Mouse (Mus musculus): Measurements from ENCODE around the gene Celf3. TPM values are rescaled to one million over a fixed set of nuclear protein-coding genes. Genes with fewer than 3 reads are reported as not detected.

The Celf3 gene
- polyA plus RNA-seq, 1 experiment from 2014 or later: 0.39 TPM

DNA sequence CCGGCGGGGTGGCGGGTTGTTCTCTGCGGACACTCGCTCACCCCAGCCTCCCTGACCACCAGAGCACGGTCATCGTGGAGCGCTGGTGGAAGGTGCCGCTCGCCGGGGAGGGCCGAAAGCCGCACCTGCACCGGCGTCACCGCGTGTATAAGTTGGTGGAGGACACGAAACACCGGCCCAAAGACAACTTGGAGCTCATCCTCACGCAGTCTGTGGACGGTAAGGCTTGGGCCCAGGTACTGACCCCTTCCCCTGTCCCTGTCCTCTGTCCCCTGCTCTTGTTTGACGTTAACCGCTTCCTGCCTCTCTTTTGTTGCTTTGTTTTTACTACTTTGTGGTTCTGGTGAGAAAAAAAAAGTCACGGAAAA lies 34.5 kb upstream of the Celf3 start, which contains the start of gene Oaz3:
Gene Oaz3, minus strand, starts transcription at position 319 of the 368 bp plus-strand sequence.
- H3K36me3 ChIP-seq (ENCODE audit: insufficient read depth, low read length): peaks cover 24% of the 10 kb centered on the region

DNA sequence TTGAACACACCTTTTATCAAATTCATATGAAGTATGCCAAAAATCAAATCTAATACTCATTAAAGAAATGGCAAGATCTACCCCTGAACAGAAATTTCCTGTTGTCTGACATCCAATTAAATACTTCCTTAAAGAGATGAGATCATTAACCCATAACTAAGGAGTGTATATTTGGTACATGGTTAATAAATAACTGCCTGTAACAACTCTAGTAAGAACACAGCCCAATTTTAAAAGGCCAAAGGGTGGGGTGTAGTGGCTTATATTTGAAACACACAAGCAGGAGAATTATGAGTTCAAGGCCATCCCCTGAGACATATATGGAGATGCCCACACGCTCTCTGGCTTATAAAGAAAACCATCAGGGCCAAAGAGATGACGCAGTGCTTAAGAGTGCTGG lies 28.7 kb upstream of the Celf3 start:
- WGBS: 89% methylated on average over 2 of the region's 2 CpGs
- H3K27ac ChIP-seq: no peak overlapping the region
- H3K4me1 ChIP-seq (replicated peaks; ENCODE audit: insufficient read depth, low read length): no peaks in the 10 kb centered on the region
- no peak overlapping the region for H3K4me3 ChIP-seq (replicated peaks; ENCODE audit: low read depth, low read length)
- H3K4me2 ChIP-seq (ENCODE audit: low read length): no peak overlapping the region
- no peaks in the 10 kb centered on the region for H3K27me3 ChIP-seq (ENCODE audit: insufficient read depth, low read length)
- no peak overlapping the region for H3K9ac ChIP-seq (ENCODE audit: low read depth, low read length)
- H3K36me3 ChIP-seq (ENCODE audit: insufficient read depth, low read length): peaks cover 27% of the 10 kb centered on the region
- no peak for TF ChIP-seq CTCF (IDR thresholded peaks at IDR 0.05; ENCODE audit: low read depth)
- DNase-seq (ENCODE audit: low spot score) (no peak), ATAC-seq (replicated peaks; ENCODE audit: low FRiP score, low read depth) (no peak)
- no peaks in the 10 kb centered on the region for H3K9me3 ChIP-seq (replicated peaks; ENCODE audit: low read length)

More for the DNA sequence above, 34.5 kb upstream of the Celf3 start, which contains the start of gene Oaz3:
- no peaks in the 10 kb centered on the region for H3K9me3 ChIP-seq (replicated peaks; ENCODE audit: low read length)
- no peaks in the 10 kb centered on the region for H3K27me3 ChIP-seq (ENCODE audit: insufficient read depth, low read length)
- H3K4me2 ChIP-seq (ENCODE audit: low read length): peak within 1 kb of the TSS; percentile 87
- no peak for ATAC-seq (replicated peaks; ENCODE audit: low FRiP score, low read depth)
- H3K4me3 ChIP-seq (replicated peaks; ENCODE audit: low read depth, low read length): peak within 1 kb of the TSS; percentile 63
- 0% methylated on average over 24 of the region's 24 CpGs for WGBS
- H3K27ac ChIP-seq: peak within 1 kb of the TSS; percentile 52; the same call in 1 of the 2 replicates
- no peak for TF ChIP-seq CTCF (IDR thresholded peaks at IDR 0.05; ENCODE audit: low read depth)
- H3K4me1 ChIP-seq (replicated peaks; ENCODE audit: insufficient read depth, low read length): 0 out of 2 replicates have a peak, but pooled peaks cover 4% of the 10 kb centered on the region
- no peak for DNase-seq (ENCODE audit: low spot score)
- H3K9ac ChIP-seq (ENCODE audit: low read depth, low read length): peak within 1 kb of the TSS; percentile 77

DNA sequence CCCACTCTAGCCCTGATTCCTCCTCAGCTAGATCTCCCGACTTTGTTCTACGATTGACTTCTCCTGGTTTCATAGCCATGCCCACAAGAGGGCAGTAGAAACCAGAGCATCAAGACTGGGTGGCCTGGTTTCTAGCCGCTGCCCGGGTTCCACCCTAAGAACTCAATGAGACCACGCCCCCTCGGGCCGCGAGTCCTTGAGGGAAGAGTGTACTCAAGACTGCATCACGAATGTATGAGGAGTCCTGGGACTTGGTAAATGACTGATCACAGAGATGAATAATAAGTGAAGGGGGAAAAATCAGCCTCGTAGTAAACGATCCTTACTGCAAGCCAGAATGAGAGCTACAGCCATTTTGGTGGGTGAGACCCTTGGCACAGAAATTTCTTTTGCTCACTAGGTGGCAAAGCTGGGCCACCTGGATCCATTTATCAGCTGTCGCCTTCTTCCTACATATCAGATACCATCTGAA lies 21.5 kb upstream of the Celf3 start:
- Histone ChIP-seq H3K4me3 (replicated peaks; ENCODE audit: low read depth, low read length) (peak overlapping the region; percentile 19), H3K9me3 (replicated peaks; ENCODE audit: low read length) (no peaks in the 10 kb centered on the region), H3K4me1 (replicated peaks; ENCODE audit: insufficient read depth, low read length) (no peaks in the 10 kb centered on the region), H3K36me3 (ENCODE audit: insufficient read depth, low read length) (no peaks in the 10 kb centered on the region), H3K27ac (no peak overlapping the region), H3K9ac (ENCODE audit: low read depth, low read length) (no peak overlapping the region), H3K27me3 (ENCODE audit: insufficient read depth, low read length) (no peaks in the 10 kb centered on the region), H3K4me2 (ENCODE audit: low read length) (peak overlapping the region; percentile 40)
- TF ChIP-seq CTCF (IDR thresholded peaks at IDR 0.05; ENCODE audit: low read depth): peak; percentile 89
- ATAC-seq (replicated peaks; ENCODE audit: low FRiP score, low read depth) (peak; percentile 75), DNase-seq (ENCODE audit: low spot score) (peak; percentile 96)
- 0% methylated on average over 12 of the region's 12 CpGs for WGBS

DNA sequence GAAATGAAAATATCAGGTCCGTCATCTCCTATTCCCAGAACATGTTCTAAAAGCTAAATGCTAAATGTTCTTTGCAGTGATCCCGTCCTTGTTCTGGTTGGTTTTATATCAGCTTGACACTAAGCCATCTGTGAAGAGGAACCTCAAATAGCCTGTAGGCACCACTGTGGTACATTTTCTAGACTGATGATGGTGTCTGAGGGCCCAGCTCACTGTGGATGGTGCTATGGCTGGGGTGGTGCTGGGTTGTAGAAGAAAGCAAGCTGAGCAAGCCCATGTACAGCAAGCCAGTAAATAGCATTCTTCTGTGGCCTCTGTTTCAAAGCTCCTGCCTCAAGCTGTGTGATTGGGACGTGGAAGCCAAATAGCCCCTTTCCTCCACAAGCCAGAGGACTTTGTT lies 21.0 kb upstream of the Celf3 start:
- 66% methylated on average over 3 of the region's 3 CpGs for WGBS

DNA sequence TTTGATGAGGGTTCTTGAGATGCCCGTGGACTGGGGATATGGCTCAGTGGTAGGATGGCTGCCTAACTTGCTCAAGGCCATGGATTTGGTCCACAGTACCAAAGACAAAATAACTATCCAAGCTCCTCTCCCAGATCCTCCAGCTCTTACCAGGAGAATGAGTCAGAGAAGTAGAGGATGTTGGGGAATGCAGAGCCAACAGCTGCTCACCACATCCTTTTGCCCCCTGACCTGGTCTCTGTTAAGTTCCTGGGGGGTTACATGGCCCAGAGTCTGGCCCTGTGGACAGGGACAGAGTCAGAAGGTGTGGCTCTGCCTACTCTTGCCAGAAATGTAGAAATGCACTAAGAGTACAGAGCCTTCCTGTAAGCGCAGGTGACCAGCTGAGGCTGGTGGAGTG lies 18.3 kb upstream of the Celf3 start:
- DNase-seq (ENCODE audit: low spot score) (no peak), ATAC-seq (replicated peaks; ENCODE audit: low FRiP score, low read depth) (no peak)
- Histone ChIP-seq H3K4me1 (replicated peaks; ENCODE audit: insufficient read depth, low read length) (no peaks in the 10 kb centered on the region), H3K4me3 (replicated peaks; ENCODE audit: low read depth, low read length) (no peak overlapping the region), H3K36me3 (ENCODE audit: insufficient read depth, low read length) (no peaks in the 10 kb centered on the region), H3K4me2 (ENCODE audit: low read length) (no peak overlapping the region), H3K9ac (ENCODE audit: low read depth, low read length) (no peak overlapping the region), H3K27me3 (ENCODE audit: insufficient read depth, low read length) (no peaks in the 10 kb centered on the region), H3K27ac (no peak overlapping the region), H3K9me3 (replicated peaks; ENCODE audit: low read length) (no peaks in the 10 kb centered on the region)
- WGBS: 88% methylated on average over 2 of the region's 2 CpGs
- TF ChIP-seq CTCF (IDR thresholded peaks at IDR 0.05; ENCODE audit: low read depth): no peak

More for the DNA sequence above, 21.0 kb upstream of the Celf3 start:
- no peak overlapping the region for H3K9ac ChIP-seq (ENCODE audit: low read depth, low read length)
- no peak for DNase-seq (ENCODE audit: low spot score)
- ATAC-seq (replicated peaks; ENCODE audit: low FRiP score, low read depth): no peak
- H3K27me3 ChIP-seq (ENCODE audit: insufficient read depth, low read length): no peaks in the 10 kb centered on the region
- no peaks in the 10 kb centered on the region for H3K36me3 ChIP-seq (ENCODE audit: insufficient read depth, low read length)
- H3K4me2 ChIP-seq (ENCODE audit: low read length): no peak overlapping the region
- no peak for TF ChIP-seq CTCF (IDR thresholded peaks at IDR 0.05; ENCODE audit: low read depth)
- H3K27ac ChIP-seq: no peak overlapping the region
- H3K4me3 ChIP-seq (replicated peaks; ENCODE audit: low read depth, low read length): no peak overlapping the region
- H3K9me3 ChIP-seq (replicated peaks; ENCODE audit: low read length): no peaks in the 10 kb centered on the region
- no peaks in the 10 kb centered on the region for H3K4me1 ChIP-seq (replicated peaks; ENCODE audit: insufficient read depth, low read length)

DNA sequence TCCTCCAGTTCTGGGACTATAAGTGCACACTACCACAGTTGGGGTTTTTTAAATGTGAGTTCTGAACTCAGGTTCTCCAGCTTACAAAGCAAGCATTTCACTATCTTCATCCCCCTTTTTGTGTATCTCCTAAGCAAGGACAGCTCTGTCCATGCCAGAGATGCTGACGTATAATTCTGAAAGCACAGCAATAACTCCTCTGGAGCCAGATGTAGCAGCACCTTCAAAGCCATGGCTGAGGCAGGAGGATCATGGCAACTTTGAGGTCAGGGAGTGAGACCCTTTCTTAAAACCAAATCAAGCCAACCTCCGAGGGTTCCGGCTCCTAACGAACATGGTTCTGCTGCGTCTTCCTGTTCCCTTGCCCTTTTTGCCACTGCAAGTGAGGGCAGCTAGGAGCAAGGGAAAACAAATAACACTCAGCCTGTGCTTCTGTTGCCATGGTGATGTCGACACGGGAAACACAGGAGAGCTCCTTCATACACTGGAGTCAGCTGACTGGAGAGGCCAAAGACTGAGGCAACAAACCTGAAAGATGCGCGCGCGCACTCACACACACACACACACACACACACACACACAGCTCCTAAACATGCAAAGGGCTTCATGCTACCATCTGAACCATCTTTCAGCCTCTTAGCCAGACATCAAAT lies 14.0 kb upstream of the Celf3 start:
- H3K27me3 ChIP-seq (ENCODE audit: insufficient read depth, low read length): no peaks in the 10 kb centered on the region
- no peak overlapping the region for H3K27ac ChIP-seq
- no peaks in the 10 kb centered on the region for H3K4me1 ChIP-seq (replicated peaks; ENCODE audit: insufficient read depth, low read length)
- DNase-seq (ENCODE audit: low spot score) (no peak), ATAC-seq (replicated peaks; ENCODE audit: low FRiP score, low read depth) (0 out of 2 replicates have a peak, but pooled peaks have one; percentile 46)
- no peak for TF ChIP-seq CTCF (IDR thresholded peaks at IDR 0.05; ENCODE audit: low read depth)
- no peak overlapping the region for H3K9ac ChIP-seq (ENCODE audit: low read depth, low read length)
- no peak overlapping the region for H3K4me2 ChIP-seq (ENCODE audit: low read length)
- no peaks in the 10 kb centered on the region for H3K9me3 ChIP-seq (replicated peaks; ENCODE audit: low read length)
- WGBS: 54% methylated on average over 11 of the region's 11 CpGs
- no peaks in the 10 kb centered on the region for H3K36me3 ChIP-seq (ENCODE audit: insufficient read depth, low read length)
- H3K4me3 ChIP-seq (replicated peaks; ENCODE audit: low read depth, low read length): no peak overlapping the region
